Mouse (Mus musculus): ENCODE results near the gene BC024978.
"Not testable (repeated sequence)": the region's sequence is repeated elsewhere in the genome, so short reads cannot be mapped to it uniquely, and the experiment has no call there.

BC024978 gene

DNA sequence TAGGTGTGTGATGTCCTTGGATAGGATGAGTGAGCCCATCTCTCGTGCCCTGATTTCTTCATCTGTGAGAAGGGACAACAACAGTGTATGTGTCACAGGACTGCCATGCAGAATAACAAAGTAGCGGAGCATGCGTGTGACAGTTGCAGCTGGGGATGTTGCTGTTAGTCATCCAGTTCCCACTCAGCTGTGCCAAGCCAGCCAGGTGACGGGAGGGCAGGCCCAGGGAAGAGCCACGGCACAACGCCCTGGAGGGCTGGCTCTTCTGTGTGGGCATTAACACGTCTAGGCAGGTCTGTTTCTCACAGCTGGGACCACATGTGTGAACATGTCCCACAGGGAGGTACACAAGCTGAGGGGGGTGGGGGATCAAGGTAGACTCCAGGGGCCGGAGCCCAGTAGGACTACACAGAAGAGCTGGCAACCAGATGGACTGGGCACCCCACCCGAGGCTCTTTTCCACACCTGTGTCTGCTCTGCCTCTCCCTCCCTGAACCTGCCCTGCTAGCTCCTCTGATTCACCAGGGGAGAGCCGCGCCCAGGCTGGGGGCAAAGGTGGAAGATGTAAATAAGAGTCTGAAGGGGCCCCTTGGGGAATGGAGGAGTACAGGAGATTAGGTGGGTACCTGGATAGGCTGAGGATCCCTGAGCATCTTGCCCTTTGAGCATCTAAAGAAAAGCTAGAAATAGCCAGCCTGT is 29.4 kb downstream of the BC024978 start:
- in situ Hi-C loops (cut with MseI, MboI), result no loop called here

DNA sequence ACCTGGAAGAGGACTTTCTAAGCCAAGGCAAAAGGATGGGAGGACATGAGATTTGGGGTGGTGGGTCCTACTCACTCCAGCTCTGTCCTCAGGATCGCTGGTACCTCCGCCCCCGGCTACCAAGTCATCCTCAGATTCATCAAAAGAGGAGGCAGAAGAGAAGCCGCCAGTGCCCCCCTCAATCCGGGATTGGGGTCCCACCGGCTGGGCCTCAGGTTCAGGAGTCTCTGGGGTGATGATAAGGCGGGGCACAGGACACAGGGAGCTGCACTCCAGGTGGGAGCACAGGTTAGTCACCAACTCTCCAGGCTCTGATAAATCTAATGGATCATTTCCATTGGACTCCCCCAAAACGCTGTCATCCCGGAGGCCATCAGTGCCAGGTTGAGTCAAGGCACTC is 31.7 kb downstream of the BC024978 start:
- in situ Hi-C loops (cut with MseI, MboI), result no loop called here

DNA sequence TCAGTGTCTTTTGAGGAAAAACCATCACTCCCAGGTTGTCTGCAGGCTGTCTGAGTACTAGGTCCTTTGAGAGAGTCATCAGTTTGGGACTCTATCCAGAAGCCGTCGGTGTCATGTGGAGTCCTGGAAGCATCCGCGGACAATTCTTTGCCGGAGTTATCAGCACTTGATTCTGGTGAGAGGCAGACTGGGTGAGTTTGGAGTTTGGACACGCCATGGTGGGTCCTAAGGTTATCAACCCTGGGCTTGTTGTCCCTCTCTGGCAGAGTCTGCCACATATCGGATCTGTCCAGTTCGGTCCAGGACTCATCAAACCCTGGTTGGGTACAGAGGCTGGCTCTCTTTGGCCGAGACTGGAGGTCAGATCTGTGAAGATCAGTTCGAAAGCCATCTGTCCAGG is 32.1 kb downstream of the BC024978 start:
- in situ Hi-C loops (cut with MseI, MboI), result no loop called here

DNA sequence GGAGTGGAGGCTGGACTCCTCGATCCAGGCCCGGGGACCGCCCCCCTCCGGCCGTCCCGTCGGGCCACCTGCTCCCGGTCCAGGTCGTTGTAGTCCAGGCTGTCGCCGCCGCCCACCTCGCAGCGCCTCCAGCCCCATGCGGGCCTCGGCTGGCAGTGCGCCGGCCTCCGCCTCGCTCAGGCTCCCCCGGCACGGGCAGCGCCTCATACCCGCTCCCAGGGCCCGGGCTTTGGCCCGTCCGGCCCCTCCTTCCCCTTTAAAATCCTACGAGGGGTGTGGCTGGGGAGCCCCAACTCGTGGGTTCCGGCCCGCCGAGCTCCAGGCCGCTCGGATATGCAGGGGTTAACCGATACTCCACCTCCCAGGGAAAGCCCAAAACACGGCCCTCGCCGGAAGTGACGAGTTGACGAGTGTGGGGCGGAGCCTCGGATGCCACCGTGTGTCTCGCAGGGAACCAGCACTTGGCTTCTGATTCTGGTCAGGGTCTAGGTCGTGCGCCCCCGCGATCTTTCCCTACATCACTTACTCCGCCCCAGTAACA is 32.8 kb downstream of the BC024978 start, which contains the start of gene Itpkc:
Gene Itpkc (minus strand): TSS at position 381 of the 541 bp plus-strand sequence.
- in situ Hi-C loops (cut with MseI, MboI), result no loop called here

DNA sequence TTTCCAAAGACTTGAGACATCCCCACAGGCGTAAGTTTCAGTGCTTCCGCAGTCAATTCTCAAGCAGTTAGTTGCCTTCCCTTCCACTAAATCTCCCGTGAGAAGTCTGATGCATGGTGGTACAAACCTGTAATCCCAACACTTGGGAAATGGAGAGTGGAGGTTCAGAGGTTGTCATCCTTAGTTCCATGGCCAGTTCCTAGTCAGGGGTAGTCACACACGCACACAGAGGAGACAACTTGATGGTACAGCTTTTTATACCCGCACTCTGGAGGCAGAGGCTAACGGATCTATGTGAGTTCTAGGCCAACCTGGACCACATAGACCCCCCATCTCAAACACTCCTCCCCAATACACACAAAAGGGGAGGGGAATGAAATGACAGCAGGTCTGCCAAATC is 33.3 kb downstream of the BC024978 start:
- in situ Hi-C loops (cut with MseI, MboI), result no loop called here

DNA sequence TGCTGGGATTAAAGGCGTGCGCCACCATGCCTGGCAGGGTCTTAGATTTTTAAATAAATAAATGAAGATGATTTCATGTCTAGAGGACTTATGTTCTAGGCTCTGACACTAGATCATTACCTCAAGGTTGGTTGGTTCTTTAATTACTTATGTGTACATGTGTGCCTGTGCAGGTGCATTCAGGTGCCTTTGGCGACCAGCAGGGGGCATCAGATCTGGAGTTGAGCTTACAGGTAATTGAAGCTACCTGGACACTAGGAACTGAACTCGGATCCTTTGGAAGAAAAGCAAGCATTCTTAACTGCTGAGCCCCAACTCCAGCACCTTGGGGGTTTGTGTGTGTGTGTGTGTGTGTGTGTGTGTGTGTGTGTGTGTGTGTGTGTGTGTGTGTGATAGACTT is 35.2 kb downstream of the BC024978 start:
- in situ Hi-C loops (cut with MseI, MboI), result no loop called here

DNA sequence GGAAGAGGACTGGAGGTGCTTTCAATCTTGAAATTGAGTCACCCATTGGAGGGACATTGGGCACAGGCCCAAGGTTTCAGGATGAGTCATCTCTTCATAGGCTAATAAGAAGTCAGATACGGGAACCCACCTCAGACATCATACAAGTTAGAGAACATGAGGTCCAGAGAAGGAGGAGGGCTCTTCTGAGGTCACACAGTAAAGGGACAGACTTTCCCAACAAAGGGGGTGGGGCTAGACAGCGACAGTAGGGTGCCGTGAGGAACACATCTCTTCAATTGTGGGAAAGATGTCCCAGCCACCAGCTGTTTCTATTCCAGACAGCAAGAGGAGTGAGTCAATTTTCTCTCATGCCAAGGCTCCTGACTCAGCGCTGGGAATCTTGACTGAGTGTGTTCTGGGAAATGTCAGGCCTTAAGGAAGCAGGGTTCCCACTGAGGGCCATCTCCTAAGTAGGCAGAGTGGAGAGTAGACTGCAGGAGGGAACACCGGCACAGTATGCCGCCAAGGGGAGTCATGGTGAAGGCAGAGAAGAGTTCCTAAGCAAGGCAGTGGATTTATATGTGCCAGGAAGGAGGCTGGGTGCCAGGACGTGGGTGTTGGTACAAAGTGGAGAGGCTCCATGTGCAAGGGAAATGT is 36.2 kb downstream of the BC024978 start:
- in situ Hi-C loops (cut with MseI, MboI), result no loop called here

DNA sequence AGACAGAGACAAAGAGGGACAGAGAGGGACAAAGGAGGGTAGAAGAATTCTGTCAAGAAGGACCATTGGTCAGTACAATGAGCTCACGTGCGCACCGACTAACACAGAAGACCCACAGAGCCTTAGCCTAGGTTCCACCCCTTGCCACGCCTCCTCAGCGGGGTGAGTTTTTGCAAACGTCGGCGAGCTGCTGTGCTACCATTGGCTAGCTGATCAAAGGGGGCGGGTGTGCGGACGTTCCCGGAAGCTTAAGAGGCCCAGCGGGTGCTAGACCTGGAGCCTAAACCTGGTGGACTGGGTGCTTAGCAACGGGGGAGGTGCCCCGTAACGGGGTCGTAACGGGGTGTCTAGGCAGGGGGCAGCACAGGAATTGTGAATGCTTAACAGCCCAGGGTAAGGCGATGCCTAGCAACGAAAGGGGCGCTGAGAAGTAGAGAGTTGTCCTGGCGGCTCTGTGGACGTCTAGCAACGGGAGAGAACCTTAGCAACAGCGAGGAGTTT is 37.2 kb downstream of the BC024978 start, which contains the start of gene Coq8b:
Gene Coq8b (plus strand): TSS at position 243 of the 501 bp plus-strand sequence.
- in situ Hi-C loops (cut with MseI, MboI), result no loop called here

DNA sequence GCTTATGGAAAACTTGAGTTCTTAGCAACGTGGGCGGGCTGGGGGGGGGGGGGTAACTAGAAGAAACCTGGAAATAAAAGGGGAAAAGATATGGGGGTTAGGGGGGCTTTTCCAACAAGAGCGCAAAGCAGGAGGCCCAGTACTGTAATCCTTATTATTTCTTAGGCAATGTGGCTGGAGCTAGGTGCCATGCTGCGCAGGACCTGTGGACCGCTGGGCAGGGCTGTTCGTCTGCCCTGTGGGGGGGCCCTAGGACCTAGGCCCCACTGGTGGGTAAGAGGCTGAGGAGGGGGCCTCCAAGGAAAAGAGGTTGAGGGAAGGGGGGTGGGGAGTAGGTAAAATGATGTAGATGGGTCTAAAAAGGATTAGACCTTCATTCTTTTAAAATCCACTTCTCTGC is 37.7 kb downstream of the BC024978 start:
- in situ Hi-C loops (cut with MseI, MboI), result no loop called here

DNA sequence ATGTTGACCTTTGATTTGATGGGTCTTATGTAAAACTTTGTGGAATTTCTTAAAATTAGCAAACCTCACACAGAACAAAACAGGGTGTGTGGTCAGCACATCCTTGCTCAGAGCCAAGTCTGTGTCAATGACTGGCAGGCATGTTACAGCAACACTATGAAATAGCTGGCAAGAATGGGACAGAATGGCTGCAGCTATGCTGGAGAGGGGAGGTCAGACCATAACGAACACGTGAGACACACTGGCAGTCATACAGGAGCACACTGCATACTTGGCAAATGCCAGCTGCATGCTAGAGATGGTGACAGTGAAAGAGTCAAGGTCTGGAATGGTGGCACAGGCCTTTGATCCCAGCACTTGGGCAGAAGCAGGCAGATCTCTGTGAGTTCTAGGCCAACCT is 40.1 kb downstream of the BC024978 start:
- in situ Hi-C loops (cut with MseI, MboI), result no loop called here

DNA sequence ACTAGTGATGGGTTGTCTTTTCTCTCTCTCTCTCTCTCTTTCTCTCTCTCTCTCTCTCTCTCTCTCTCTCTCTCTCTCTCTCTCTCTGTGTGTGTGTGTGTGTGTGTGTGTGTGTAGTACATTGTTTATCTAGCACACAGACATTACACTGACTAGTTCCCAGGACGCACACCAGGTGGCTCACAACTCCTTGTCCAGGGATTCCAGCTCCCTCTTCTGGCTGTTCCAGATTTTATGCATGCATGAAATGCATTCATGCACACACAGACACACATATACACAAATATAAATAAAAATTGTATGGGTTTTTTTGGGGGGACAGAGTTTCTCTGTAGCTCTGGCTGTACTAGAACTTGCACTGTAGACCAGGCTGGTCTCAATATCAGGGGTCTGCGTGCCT is 41.9 kb downstream of the BC024978 start:
- in situ Hi-C loops (cut with MseI, MboI), result no loop called here

DNA sequence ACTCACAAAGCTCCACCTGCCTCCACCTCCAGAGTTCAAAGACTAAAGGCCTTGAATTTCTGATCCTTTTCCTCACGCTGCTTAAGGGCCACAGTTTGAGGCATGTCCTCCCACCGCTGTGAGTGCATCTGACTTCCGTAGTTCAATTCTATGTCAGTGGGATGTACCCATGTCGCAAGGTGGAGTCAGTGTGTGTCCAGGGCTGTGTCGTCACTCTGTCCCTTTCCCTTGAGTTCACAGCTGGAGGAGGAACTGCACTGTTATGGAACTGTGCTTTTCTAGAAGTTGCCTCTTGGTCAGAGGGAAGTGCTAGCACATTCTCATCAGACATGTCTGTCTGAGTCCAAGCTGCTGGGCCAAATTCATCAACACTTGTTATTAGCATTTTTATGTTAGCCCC is 43.0 kb downstream of the BC024978 start:
- in situ Hi-C loops (cut with MseI, MboI), result no loop called here

DNA sequence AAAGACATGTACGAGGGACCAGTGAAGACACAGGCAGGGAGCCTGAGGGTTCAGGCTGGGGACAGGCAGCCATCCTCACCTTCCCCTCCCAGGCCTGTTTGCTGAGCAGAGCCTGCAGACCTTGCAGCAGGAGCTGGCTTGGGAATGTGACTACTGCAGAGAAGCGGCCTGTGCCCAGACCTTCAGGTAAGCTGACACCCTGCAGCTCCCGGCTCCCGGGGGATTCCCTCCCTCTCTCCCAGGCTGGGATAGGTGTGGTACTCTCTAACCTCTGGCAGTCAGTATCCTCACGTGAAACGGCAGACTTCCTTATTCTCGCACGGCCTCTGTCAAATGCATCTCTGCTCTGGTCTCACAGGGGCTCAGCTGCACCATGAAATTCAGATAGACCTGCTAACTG is 47.6 kb downstream of the BC024978 start:
- in situ Hi-C loops (cut with MseI, MboI), result no loop called here

DNA sequence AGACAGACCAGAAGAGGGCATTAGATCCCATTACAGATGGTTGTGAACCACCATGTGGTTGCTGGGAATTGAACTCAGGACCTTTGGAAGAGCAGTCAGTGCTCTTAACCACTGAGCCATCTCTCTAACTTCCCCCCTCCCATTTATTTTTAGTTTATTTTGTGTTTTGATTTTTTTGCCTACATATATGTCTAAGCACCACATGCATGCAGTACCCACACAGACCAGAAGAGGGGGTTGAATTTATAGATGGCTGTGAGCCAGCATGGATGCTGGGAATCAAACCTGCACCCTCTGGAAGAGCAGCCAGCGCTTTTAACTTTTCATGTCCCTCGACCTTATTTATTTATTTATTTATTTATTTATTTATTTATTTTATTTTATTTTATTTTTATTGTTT is 48.5 kb downstream of the BC024978 start:
- in situ Hi-C loops (cut with MseI, MboI), result not testable (repeated sequence)

DNA sequence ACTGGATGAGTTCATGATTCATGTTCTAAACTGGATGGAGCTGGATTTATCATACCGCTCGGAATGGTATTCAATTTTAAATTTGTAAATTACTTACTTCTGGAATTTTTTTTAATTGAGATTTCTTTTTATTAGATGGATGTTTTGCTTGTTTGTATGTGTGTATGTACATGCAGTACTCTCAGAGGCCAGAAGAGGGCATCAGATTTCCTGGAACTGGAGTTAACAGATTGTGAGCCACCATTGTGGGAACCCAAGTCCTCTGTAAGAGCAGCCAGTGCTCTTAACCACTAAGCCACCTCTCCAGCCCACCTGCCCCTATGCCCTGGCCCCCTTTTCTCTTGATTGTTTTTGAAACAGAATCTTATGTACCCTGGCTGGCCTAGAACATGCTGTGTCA is 53.6 kb downstream of the BC024978 start:
- in situ Hi-C loops (cut with MseI, MboI), result no loop called here

DNA sequence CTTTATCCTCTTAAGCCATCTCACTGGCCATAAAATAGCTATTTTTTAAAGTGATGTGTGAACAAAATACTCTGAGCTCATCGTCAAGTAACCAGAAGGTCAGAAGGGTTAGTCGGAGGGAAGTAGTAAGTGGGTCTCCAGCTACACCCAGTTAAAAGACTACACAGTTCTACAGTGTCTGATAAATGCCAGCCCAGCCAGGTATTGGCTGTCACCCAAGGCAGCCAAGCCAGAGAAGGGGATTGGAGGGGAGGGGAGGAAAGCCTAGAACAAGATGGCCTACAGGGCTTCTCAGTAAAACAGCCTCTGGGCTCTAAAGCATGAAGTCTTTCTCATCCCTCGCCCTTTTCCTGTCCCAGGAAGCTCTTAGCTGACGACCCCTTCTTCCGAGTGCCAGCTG is 54.3 kb downstream of the BC024978 start:
- in situ Hi-C loops (cut with MseI, MboI), result no loop called here

DNA sequence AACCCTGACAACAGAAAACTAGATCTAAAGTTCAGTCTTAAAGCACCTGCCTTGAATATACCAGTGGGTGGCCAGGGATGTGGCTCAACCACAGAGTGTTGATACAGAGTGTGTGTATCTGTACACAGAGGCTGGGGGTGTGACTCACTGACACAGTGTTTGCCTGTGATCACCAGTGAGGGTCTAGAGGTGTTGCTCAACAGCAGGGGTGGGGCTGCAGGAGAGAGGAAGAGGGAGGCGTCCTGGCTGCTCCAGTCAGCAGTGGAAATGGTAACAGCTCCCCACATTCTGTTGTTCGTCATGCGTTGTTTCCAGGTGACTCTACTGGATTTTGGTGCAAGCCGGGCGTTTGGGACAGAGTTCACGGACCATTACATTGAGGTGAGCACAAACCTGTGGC is 56.4 kb downstream of the BC024978 start:
- in situ Hi-C loops (cut with MseI, MboI), result no loop called here

DNA sequence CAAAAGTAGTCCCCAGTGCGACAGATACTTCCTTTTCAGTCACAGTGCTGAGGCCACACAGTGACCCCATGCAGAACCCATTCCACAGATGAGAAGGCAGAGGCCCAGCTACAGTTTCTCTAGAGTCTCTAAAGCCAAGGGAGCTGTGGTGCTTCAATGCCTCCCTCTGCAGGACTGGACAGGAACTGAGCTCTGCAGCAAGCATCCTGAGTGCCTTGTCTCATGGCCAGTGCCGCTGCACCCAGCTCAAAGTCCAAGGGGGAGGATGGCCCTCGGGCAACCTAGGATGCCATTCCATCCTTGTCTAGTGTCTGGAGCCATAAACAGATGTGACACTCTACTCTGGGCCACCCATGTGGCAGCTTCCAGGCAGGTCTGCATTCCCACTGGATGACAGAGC is 60.1 kb downstream of the BC024978 start:
- in situ Hi-C loops (cut with MseI, MboI), result no loop called here

DNA sequence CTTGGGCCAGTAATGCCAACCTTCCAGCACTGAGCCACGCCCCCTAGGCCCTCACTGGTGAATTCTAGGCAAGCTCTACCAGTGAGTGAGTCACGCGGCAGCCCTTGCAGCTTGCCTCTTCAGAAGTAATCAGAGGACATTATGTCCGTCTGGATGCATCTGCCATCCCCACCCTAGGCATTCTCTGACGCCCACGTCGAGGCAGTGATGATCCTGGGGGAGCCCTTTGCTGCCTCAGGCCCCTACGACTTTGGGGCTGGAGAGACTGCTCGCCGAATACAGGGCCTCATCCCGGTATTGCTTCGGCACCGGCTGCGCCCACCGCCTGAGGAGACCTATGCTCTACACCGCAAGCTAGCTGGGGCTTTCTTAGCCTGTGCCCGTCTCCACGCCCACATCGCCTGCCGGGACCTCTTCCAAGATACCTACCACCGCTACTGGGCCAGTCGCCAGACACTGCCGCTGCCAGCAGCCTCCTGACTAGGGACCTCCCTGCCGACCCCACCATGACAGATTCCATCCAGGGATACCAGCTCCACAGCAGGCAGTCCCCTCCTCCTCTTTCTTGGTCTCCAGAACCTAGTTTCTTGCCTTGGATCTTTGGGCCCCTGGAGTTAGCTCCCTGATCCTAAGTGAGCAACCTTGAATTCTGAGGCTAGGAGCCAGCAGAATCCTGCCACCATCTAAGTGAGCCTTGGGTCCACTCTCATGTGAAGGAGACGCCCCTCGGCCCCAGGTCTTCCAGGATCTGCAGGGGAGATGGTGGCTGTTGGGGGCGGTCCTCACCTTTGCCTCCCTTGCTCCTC is 61.7 kb downstream of the BC024978 start:
- in situ Hi-C loops (cut with MseI, MboI), result no loop called here

DNA sequence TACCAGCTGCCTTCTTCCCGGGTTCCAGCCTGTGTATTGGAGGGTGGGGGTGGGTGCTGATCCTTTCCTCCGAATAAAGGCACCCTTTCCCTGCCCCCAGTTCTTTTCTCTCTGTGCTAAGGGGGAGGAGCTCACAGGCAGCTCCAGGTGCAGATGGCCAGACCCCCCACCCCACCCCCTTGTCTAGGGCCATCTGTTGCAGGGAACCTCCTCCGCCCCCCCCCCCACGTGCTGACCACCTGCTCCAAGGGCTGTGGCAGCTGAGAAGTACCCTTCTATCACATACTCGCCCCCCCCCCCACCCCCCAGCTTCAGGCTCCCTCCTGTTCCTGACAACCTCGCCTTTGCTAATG is 62.2 kb downstream of the BC024978 start:
- in situ Hi-C loops (cut with MseI, MboI), result no loop called here

DNA sequence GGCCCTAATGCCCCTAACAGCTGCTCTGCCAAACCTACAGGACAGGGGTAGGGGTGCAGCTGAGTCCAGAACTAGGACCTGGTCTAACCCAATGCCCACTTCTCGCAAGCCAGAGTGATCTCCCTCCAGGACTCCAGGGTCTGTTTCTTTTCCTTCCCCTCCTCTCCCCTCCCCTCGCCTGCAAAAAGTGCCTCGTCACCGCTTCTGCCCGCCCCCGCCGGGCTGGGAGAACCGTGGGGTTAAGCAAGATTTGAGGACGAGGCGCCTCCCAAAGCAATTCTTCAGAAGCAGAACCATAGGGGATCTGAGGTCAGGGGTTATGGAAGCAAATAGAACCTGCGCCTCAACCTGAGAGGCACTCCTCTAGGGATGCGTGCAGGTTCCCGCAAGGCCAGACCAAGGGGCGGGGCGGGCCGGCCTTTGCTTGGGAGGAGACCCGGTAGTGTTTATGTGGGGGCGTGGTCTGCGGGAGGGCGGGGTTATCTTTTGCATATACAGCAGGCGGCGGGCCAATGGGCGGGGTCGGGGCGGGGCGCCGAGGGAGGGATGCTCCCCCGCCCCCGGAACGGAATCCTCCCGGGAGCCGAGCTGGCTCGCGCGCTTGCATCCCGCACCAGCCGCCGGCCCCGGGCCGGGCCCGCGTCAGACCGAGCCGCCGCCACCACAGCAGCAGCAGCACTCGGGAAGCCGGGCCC is 62.8 kb downstream of the BC024978 start, which contains the start of gene Numbl:
Gene Numbl (plus strand): TSS at position 229 of the 695 bp plus-strand sequence.
- in situ Hi-C loops (cut with MseI, MboI), result no loop called here
